Mouse (Mus musculus): ENCODE measurements around the gene Chic2.

Chic2 gene

DNA sequence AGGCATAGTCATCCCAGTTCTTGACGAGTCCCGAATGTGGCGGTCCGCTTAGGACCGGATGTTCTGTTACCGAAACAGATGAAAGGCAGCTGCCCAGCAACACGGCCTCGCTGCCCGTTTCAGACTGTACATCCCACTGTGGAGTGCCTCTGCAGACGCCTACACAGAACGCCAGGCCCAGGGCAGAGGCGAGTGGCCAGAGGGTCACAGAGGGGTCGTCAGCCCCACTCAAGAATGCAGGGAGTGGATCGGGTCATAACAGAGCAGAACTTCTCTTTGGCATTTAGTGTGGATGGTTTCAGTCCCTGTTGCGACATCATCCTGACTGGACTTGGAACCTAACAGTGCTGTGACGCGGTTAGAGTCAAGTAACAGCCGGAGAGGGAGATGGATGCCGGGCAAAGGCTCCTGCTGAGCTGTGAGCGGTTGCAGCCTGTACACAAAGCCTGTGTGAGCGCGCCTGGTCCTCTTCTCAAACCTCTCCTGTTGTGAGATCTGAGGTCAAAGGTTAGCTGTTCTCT, 70.5 kb downstream of the Chic2 start:
- DNase-seq = no peak

DNA sequence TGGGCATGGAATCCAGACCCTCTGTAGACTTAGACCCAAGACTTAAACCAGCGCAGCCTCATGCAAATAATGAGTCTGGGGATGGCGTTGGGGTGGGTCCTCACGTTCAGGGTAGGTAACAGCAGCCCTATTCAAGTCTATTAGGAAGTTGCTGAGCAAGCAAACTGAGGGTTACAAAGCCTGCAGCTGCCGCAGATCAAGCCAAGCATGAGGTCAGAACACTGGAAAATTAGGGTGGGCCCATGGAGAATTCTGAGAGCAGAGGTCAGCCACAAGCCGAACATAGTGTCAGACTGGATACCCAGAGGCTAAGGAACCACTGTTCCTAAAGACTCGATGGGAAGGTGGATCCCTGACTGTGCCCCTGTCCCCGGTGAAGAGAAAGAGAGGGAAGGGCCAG, 73.2 kb downstream of the Chic2 start:
- no peak for DNase-seq

GRCm38 (mm10) chr5:74969341-74969740, 75.2 kb downstream of the Chic2 start:
- DNase-seq = no peak

DNA sequence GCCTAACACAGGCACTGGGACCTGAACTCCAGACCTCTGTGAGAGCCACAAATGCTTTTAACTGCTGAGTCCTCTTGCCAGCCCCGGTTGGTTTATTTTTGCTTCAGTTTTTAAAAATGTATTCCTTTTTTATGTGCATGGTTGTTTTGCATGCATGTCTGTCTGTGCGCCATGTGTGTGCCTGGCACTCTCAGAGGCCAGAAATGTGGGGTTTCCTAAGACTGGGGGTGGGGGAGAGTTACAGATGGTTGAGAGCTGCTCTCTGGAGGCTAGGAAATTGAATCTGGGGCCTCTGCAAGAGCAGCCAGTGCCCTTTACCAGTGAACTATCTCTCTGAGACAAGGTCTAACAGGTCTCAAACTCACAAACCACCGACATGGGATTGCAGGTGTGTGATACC, 76.7 kb downstream of the Chic2 start:
- DNase-seq = no peak

DNA sequence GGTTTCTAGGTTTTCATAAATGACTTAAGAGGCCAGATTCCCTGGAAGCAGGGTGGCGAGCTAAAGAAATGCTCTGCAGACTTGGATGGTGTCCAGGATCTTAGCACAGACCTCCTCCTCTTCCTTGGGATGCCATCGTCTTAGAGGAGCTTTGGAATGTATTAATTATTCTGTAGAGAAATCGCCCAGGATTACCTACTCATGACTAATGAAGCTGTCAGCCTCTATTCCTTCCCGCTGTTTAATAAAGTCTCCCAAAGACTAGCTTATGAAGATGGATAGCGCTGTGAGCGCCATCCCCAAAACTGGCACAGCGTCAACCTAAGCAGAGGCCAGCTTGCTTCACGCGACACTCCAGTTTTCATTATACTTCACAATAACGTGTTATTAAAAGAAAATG, 77.7 kb downstream of the Chic2 start:
- no peak for DNase-seq

GRCm38 (mm10) chr5:74962771-74963170, 81.8 kb downstream of the Chic2 start:
- no peak for DNase-seq

GRCm38 (mm10) chr5:74960840-74961543, 83.6 kb downstream of the Chic2 start:
- peak; percentile 12 for DNase-seq

DNA sequence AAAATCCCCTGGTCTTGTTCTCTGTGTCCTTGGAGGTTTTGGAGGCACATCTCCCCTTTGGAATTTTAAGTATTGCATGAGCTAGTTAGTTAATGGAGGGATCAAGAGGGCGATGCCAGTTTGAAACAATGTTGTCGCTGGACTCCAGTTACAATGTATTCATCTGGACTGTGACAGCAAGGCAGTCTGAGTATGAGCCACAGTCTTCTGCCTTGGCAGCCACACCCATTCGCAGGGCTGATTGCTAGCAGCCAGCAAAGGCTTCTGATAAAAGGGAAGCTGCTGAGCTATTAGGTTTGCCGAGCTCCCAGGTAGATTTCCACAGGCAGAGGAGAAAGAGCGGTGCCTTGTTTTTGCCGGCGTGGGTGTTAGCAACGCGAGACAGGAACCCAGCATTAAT, 84.3 kb downstream of the Chic2 start:
- DNase-seq = no peak

DNA sequence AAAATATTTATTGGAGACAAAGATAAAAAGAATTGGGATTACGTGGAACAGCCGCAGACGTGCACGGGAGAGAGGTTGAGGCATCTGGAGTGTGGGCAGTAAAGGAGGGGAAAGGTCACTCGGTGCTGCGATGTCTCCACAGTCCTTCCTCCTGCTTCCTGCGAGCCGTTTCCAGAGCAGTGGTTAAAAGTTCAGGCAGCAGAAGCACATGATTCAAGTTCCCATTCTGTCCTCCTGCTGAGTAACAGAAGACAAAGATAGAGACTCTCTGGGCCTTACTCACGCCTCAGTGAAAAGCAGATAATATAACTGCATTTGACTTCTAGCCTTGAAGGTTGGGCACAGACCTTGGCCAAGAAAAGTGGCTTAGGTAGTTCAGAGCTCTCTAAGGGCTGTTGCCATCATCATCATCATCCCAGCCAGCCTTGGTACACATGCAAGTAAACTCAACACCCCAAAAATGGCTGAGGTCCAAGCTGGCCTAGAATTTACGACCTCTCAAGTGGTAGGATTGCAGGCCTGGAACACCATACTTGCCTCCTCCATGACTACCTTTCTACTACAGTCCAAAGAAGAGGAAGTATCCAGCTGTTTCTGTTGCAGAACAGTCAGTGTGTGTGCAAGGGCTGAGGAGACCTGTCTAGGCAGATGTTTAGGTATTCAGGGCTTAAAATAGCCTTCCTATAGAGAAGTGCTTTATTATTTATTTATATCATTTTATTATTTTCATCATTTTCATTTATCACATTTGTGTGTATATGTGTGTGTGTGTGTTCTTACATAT, 87.1 kb downstream of the Chic2 start:
- DNase-seq = no peak

- DNase-seq = no peak
These were observed 88.2 kb downstream of the Chic2 start for GRCm38 (mm10) chr5:74956335-74956734.

DNA sequence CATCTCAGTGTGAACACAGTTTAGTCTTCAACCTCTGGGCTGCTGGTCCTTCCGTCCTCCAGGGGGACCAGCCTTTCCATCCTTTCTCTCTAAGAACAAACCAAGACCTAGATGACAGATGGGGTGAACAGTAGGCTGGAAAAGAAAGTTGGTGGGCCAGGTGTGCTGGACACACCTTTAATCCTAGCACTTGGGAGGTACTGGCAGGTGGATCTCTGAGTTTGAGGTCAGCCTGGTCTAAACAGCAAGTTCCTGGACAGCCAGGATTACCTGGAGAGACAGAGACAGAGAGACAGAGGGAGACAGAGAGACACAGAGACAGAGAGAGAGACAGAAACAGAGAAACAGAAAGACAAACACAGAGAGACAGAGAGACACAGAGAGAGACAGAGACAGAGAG, 89.0 kb downstream of the Chic2 start:
- DNase-seq = no peak

DNA sequence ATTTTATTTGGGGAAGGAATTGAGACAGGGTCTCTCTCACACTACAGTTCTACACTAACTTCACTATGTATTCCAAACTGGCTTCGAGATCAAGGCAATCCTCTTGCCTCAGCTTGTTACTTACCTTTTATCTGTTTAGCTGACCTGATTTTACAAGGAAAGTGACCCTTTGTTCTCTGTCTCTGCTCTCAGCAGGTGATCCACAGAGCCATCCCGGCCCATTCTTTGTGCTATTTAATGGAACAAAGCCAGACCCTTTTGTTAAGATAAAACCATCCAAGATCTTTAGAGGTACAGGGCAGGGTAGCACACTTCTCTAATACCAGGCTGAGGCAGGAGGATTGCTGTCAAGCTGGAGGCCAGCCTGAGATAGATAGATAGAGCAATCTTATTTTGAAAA, 91.6 kb downstream of the Chic2 start:
- DNase-seq = no peak

- no peak for DNase-seq
These were observed 93.2 kb downstream of the Chic2 start for GRCm38 (mm10) chr5:74951375-74951774.

DNA sequence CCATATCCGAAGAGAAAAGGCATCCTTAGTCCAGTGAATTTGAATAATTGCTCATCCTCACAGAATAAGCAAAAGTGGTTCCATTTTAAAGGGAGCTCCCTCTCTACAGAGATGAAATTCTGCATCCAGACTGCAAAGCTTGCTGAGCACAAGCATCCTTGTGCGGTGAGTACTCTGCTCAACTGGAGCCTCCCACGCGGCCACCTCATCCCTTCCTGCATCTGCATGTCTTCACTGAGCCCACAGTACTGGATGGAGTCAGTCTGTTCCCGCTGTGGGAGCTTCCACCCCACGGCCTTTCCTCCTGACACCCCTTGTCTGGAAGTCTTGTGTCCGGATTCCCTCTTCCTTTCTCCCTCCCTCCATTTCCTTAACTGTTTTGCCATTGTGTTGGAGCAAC, 95.3 kb downstream of the Chic2 start:
- no peak for DNase-seq

DNA sequence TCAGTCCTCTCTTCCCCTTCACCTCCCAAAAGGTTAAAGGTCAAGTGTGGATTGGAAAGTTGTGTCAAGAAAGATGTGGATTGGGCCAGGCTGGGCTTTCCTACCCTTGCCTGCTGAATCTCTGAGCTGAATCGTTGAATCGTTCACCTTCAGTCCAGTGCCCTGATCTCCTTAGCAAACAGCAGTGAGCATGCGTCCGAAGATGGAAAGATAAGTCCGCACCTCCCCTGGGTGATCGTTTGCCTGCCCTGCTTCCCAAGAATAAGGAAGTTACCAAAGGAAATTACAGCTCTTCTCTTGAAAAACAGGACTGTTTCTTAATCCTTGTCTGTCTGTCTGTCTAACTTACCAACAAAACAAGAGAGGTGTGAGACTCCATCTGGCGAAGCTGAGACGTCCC, 96.1 kb downstream of the Chic2 start:
- no peak for DNase-seq

Data from cerebellum, adult 11 months (tissue).